19 mouse cellular contexts compared by ENCODE assay signal in genomic region chr2:71107225-71107624, GRCm38 (mm10). TPM values are rescaled to one million over a fixed set of nuclear protein-coding genes. Genes with fewer than 3 reads are reported as not detected.
DNase-seq lines count a peak whose midpoint lies in the region; TF ChIP-seq lines count a peak whose summit lies in the region.
"Had no signal": no experiment of that assay in that cellular context is flagged by ENCODE, and none has a peak within 500 bp of the region (broad histone marks: within the 10 kb centered on the region; RNA-seq: fewer than 3 reads in every experiment).

No protein-coding gene starts in this region.

- H3K27ac ChIP-seq in CH12.LX (ENCODE audit: insufficient read depth, low read depth), result no peak overlapping the region
- H3K27ac ChIP-seq in MEL (ENCODE audit: control insufficient read depth, low read depth, low read length), result no peak overlapping the region

- no peaks in the 10 kb centered on the region for H3K9me3 ChIP-seq in CH12.LX (replicated peaks; ENCODE audit: low read length)
- no peaks in the 10 kb centered on the region for H3K9me3 ChIP-seq in MEL (replicated peaks; ENCODE audit: insufficient read depth, low read length)
- H3K9me3 ChIP-seq: G1E had no signal

- TF ChIP-seq EP300 in CH12.LX (IDR thresholded peaks at IDR 0.05; ENCODE audit: low read length) (no peak), MEL (IDR thresholded peaks at IDR 0.05; ENCODE audit: low read depth in 1 of 2, low read length in 2 of 2) (no peak)

- H3K4me2 ChIP-seq in CH12.LX (ENCODE audit: insufficient read depth, low read depth, poor library complexity, severe bottlenecking), result no peak overlapping the region

- TF ChIP-seq CTCF in CH12.LX (conservative IDR thresholded peaks at IDR 0.05 in 1 of 2, IDR thresholded peaks at IDR 0.05 in 1 of 2; ENCODE audit: low read depth in 2 of 2, low read length in 2 of 2), result no peak
- no peak for TF ChIP-seq CTCF in MEL (IDR thresholded peaks at IDR 0.05 in 2 of 3, conservative IDR thresholded peaks at IDR 0.05 in 1 of 3; ENCODE audit: control insufficient read depth in 1 of 3, insufficient read depth in 1 of 3, low read depth in 2 of 3, low read length in 3 of 3, poor library complexity in 1 of 3, severe bottlenecking in 1 of 3)

- H3K36me3 ChIP-seq in CH12.LX (replicated peaks in 1 of 2; ENCODE audit: control insufficient read depth in 1 of 2, insufficient read depth in 1 of 2, low read length in 1 of 2) (peaks cover 0 to 2% of the 10 kb centered on the region in 2 experiments), MEL (ENCODE audit: control insufficient read depth in 1 of 2, insufficient read depth in 2 of 2, low read length in 2 of 2) (peaks cover 0 to 12% of the 10 kb centered on the region in 2 experiments; a peak in 2 of 4 replicates)
- H3K36me3 ChIP-seq: G1E had no signal

- no peaks in the 10 kb centered on the region for H3K27me3 ChIP-seq in CH12.LX (replicated peaks)
- no peaks in the 10 kb centered on the region for H3K27me3 ChIP-seq in MEL (ENCODE audit: control insufficient read depth in 1 of 2, insufficient read depth in 2 of 2, low read length in 2 of 2)
- H3K27me3 ChIP-seq: Patski had no signal

- TF ChIP-seq RAD21 in CH12.LX (IDR thresholded peaks at IDR 0.05; ENCODE audit: low read depth, low read length) (no peak), MEL (IDR thresholded peaks at IDR 0.05; ENCODE audit: low read depth, low read length) (no peak)

- dilution Hi-C loops in CH12.LX (cut with MboI; ENCODE audit: extremely low pct_ligation_motif_present, extremely low pct_unique_long_range_greater_than_20kb, low sequenced_read_pairs), result no loop called here

- H3K79me2 ChIP-seq in CH12.LX (replicated peaks; ENCODE audit: control insufficient read depth, extremely low read depth, insufficient read depth, poor library complexity, severe bottlenecking), result no peaks in the 10 kb centered on the region
- no peaks in the 10 kb centered on the region for H3K79me2 ChIP-seq in MEL (ENCODE audit: control insufficient read depth, insufficient read depth, low read length, poor library complexity)

- in situ Hi-C loops in CH12.LX (cut with MboI; ENCODE audit: low pct_ligation_motif_present, low pct_unique_long_range_greater_than_20kb, low sequenced_read_pairs), result no loop called here

- H3K9ac ChIP-seq in CH12.LX (ENCODE audit: insufficient read depth, low read depth) (no peak overlapping the region), MEL (ENCODE audit: control insufficient read depth, low read depth, low read length, poor library complexity, severe bottlenecking) (no peak overlapping the region)

- peaks cover 17 to 31% of the 10 kb centered on the region in 2 experiments for H3K4me1 ChIP-seq in CH12.LX (ENCODE audit: control insufficient read depth in 1 of 2, insufficient read depth in 2 of 2)
- peaks cover 4 to 11% of the 10 kb centered on the region in 2 experiments; a peak in 3 of 4 replicates for H3K4me1 ChIP-seq in MEL (ENCODE audit: control insufficient read depth in 1 of 2, insufficient read depth in 2 of 2, low read length in 2 of 2)

- DNase-seq in CH12.LX (ENCODE audit: extremely low read depth) (no peak), MEL (ENCODE audit: low read depth, low spot score) (no peak)
- no peak for DNase-seq in gastrocnemius, postnatal 4 days (ENCODE audit: low spot score in 2 of 2)
- DNase-seq in heart, adult 8-10 months (ENCODE audit: low spot score), result no peak
- DNase-seq: adrenal gland, adult 2 months; adrenal gland, adult 8-10 months; adrenal gland, postnatal 10 days; adrenal gland, postnatal 14 days; adrenal gland, postnatal 25 days; adrenal gland, postnatal 36 days; B cell, adult 2 months; cerebellum, adult 11 months; cerebellum, adult 11-12 months; cerebellum, adult 18-20 months; cerebellum, adult 2 months; cerebellum, adult 8-10 months had no signal

- no peak overlapping the region for H3K4me3 ChIP-seq in CH12.LX (replicated peaks in 1 of 3; ENCODE audit: low read depth in 2 of 3, low read length in 2 of 3, poor library complexity in 1 of 3)
- H3K4me3 ChIP-seq in MEL (ENCODE audit: control insufficient read depth in 1 of 2, insufficient read depth in 1 of 2, low read depth in 2 of 2, low read length in 2 of 2), result no peak overlapping the region

- TF ChIP-seq POLR2A in CH12.LX (IDR thresholded peaks at IDR 0.05; ENCODE audit: low read depth, low read length) (no peak), MEL (IDR thresholded peaks at IDR 0.05; ENCODE audit: control insufficient read depth in 1 of 2, insufficient read depth in 1 of 2, low read depth in 1 of 2, low read length in 2 of 2, poor library complexity in 1 of 2) (no peak)

TF ChIP-seq in CH12.LX, 34 proteins besides CTCF, POLR2A, EP300 and RAD21:
- peak; percentile 51 for TF ChIP-seq ZNF384 (IDR thresholded peaks at IDR 0.05; ENCODE audit: low read depth, low read length)
- no peak for TF ChIP-seq GABPA (IDR thresholded peaks at IDR 0.05; ENCODE audit: insufficient replicate concordance, low read depth, low read length)

TF ChIP-seq in MEL, 35 proteins besides CTCF, POLR2A, EP300 and RAD21:
- TF ChIP-seq POLR2AphosphoS2 (IDR thresholded peaks at IDR 0.05; ENCODE audit: low read length) (no peak), BHLHE40 (IDR thresholded peaks at IDR 0.05; ENCODE audit: borderline replicate concordance, low read depth, low read length) (no peak), ZNF384 (IDR thresholded peaks at IDR 0.05; ENCODE audit: low read depth, low read length) (peak; percentile 80), JUND (IDR thresholded peaks at IDR 0.05; ENCODE audit: low read depth, low read length) (no peak), ZMIZ1 (IDR thresholded peaks at IDR 0.05; ENCODE audit: low read depth, low read length) (no peak)

RNA-seq across cellular contexts. Expression of gene Cybrd1, which starts 10.5 kb away (rescaled TPM):
- total RNA-seq in CH12.LX (2012; rRNA removed) (not detected in 2 replicates), CH12.LX (2014; rRNA removed) (not detected in 2 replicates), MEL (2012; rRNA removed) (0.08 and 0.10 TPM in 2 replicates)
- polyA plus RNA-seq in CH12.LX (2012; ENCODE audit: insufficient read length, low read depth) (not detected in 2 replicates), MEL (2012; ENCODE audit: insufficient read depth in 1 of 2, insufficient read length in 2 of 2, low read depth in 1 of 2, low replicate concordance in 2 of 2, missing spikeins in 1 of 2) (under 1 TPM in 1 of 2 experiments, not detected in 1; 0.21 TPM)
- 1 to 10 TPM; 5.5 to 7.0 TPM for total RNA-seq in gastrocnemius, postnatal 4 days (2021)
- total RNA-seq in heart, adult 8-10 months (2022), result 1 to 10 TPM; 1.4 to 3.9 (median 1.6) TPM
- polyA plus RNA-seq: C2C12, G1E had no signal

RNA-seq across cellular contexts. Expression of gene Mettl8, which starts 51.8 kb away (rescaled TPM):
- total RNA-seq in CH12.LX (2012; rRNA removed) (8.8 and 9.2 TPM in 2 replicates), CH12.LX (2014; rRNA removed) (7.8 and 10.4 TPM in 2 replicates), MEL (2012; rRNA removed) (19.3 and 21.7 TPM in 2 replicates)
- polyA plus RNA-seq in CH12.LX (2012; ENCODE audit: insufficient read length, low read depth) (6.9 and 7.5 TPM in 2 replicates), MEL (2012; ENCODE audit: insufficient read depth in 1 of 2, insufficient read length in 2 of 2, low read depth in 1 of 2, low replicate concordance in 2 of 2, missing spikeins in 1 of 2) (10 to 100 TPM in 1 of 2 experiments, not detected in 1; 20.0 TPM)
- total RNA-seq in gastrocnemius, postnatal 4 days (2021), result 10 to 100 TPM in 1 of 2 experiments, 1 to 10 TPM in 1; 8.0 to 10.6 TPM
- total RNA-seq in heart, adult 8-10 months (2022), result 1 to 10 TPM; 4.0 to 6.1 (median 5.8) TPM

RNA-seq across cellular contexts. Expression of gene Dcaf17, which starts 52.1 kb away (rescaled TPM):
- 13.6 and 15.6 TPM in 2 replicates for total RNA-seq in CH12.LX (2012; rRNA removed)
- total RNA-seq in CH12.LX (2014; rRNA removed), result 28.1 and 29.3 TPM in 2 replicates
- polyA plus RNA-seq in CH12.LX (2012; ENCODE audit: insufficient read length, low read depth), result 20.9 and 22.7 TPM in 2 replicates
- 15.1 and 16.3 TPM in 2 replicates for total RNA-seq in MEL (2012; rRNA removed)
- 10 to 100 TPM in 1 of 2 experiments, not detected in 1; 16.3 TPM for polyA plus RNA-seq in MEL (2012; ENCODE audit: insufficient read depth in 1 of 2, insufficient read length in 2 of 2, low read depth in 1 of 2, low replicate concordance in 2 of 2, missing spikeins in 1 of 2)
- 1 to 10 TPM; 7.9 TPM for total RNA-seq in gastrocnemius, postnatal 4 days (2021)
- total RNA-seq in heart, adult 8-10 months (2022), result 1 to 10 TPM; 3.5 to 5.3 (median 4.3) TPM

Comparison
In these comparisons a context has a peak if more than half of its experiments do, and no peak if none do; other contexts are left out.
1. Of the 35 proteins assayed by ChIP-seq in both MEL and CH12.LX: peak only in MEL: none; only in CH12.LX: none; in both: ZNF384; in neither: 34.